Mouse (Mus musculus) liver, embryonic 13.5 days (tissue): ENCODE data around the gene Lrrc8c. TPM values are rescaled to one million over a fixed set of nuclear protein-coding genes. Genes with fewer than 3 reads are reported as not detected.

ENCODE experiments used
- ATAC-seq: fragments of 200-750 bp; cut with Nextera tagmentation; 2 replicates; pipeline ENCODE4 v1.8.0; 2017; ENCODE audit warnings: low read depth, mild to moderate bottlenecking, moderate number of reproducible peaks, moderate library complexity
- DNase-seq: peaks from one replicate; pipeline ENCODE4 v3.0.0; 2022
- H3K27ac ChIP-seq: fragments of 300-500 bp; sonication (generic); 2 replicates; pipeline ENCODE4 v1.5.1; 2015; ENCODE audit warnings: moderate library complexity, mild to moderate bottlenecking, inconsistent platforms
- H3K27me3 ChIP-seq: fragments of 300-500 bp; sonication (generic); 2 replicates; pipeline ENCODE4 v1.6.1; 2015; ENCODE audit warnings: mild to moderate bottlenecking, inconsistent platforms
- H3K36me3 ChIP-seq: fragments of 300-500 bp; sonication (generic); 2 replicates; pipeline ENCODE4 v1.6.1; 2015; ENCODE audit warnings: mild to moderate bottlenecking, inconsistent platforms
- H3K4me1 ChIP-seq: fragments of 300-500 bp; sonication (generic); replicated peaks from 2 replicates; pipeline ENCODE4 v1.6.1; 2015; ENCODE audit warnings: inconsistent platforms
- H3K4me2 ChIP-seq: fragments of 300-500 bp; sonication (generic); 2 replicates; pipeline ENCODE4 v1.6.1; 2015; ENCODE audit warnings: inconsistent platforms, mild to moderate bottlenecking, moderate library complexity
- H3K4me3 ChIP-seq: fragments of 300-500 bp; sonication (generic); replicated peaks from 2 replicates; pipeline ENCODE4 v1.5.1; 2015; ENCODE audit warnings: mild to moderate bottlenecking, inconsistent platforms
- H3K9ac ChIP-seq: fragments of 300-500 bp; sonication (generic); 2 replicates; pipeline ENCODE4 v1.6.1; 2015; ENCODE audit warnings: mild to moderate bottlenecking, inconsistent platforms
- H3K9me3 ChIP-seq: fragments of 300-500 bp; sonication (generic); replicated peaks from 2 replicates; pipeline ENCODE4 v1.6.1; 2016; ENCODE audit warnings: inconsistent platforms
- WGBS: fragments of 180-500 bp; shearing (Covaris S2); methylation state at CpG from one replicate; pipeline ENCODE4 v1.1.7; 2015; ENCODE audit not compliant: insufficient replicate concordance; 5-methylcytosine and 5-hydroxymethylcytosine counted together
- polyA plus RNA-seq: library from polyadenylated mRNA; unstranded; fragments of >200 nt; fragmentation: Nextera tagmentation; extraction: Ambion mirVana; gene quantifications from 2 replicates; pipeline ENCODE4 v1.2.1, GENCODE M21; 2015

Gene Lrrc8c
- polyA plus RNA-seq, 1 experiment from 2014 or later = 17.5 TPM

DNA sequence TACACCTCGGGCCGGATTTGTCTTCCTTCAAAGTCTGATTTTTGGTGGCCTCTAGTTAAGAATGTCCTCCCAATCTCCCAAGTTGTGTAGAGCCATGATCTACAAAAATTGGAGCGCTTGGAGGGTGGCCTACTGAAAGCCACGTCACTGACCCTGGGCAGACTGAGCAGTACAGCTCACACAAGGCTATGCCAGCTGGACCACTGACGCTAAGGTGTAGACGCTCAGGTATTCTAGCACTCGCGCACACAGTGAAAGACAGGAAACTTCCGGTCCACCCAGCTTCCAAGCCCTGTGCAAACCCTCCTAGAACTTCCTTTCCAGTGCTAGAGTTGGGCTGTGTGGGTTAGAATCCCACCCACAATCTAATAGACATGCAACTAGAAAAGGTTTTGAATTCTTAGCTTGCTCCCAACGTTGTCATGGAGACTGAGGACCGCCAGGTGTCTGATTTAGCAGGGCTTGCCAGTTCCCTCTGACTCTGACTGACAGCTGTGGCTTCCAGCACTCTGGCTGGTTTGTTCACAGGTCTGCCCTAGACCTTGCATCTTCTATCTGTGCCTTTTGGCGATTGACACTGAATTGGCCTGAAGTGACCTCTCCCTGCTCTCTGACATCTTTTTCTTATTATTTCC lies 136.0 kb downstream of the Lrrc8c start:
- Histone ChIP-seq H3K4me2 (no peak overlapping the region), H3K36me3 (no peaks in the 10 kb centered on the region), H3K9me3 (no peaks in the 10 kb centered on the region), H3K9ac (no peak overlapping the region), H3K27ac (no peak overlapping the region), H3K4me3 (no peak overlapping the region), H3K27me3 (no peaks in the 10 kb centered on the region), H3K4me1 (peaks cover 18% of the 10 kb centered on the region)
- WGBS = 64% methylated on average over 12 of the region's 12 CpGs
- ATAC-seq (no peak), DNase-seq (no peak)

DNA sequence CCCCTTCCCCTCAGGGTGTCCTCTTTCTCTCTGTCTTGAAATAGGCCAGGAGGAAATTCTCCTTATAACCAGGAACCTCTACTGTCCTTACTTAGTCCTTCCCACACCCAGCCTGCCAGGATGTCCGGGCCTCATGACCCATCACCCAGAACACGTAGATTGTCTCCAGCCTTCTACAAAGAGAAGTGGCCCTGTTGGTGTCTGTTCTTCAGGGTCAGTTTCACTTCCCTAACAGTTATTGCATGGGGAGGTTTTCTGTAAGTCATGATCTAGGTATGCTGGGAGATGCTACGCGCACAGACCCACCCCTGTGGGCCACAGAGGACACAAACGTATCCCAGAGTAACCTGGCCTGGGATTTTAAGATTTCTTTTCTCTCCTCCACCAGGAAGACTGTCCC lies 142.7 kb downstream of the Lrrc8c start:
- no peaks in the 10 kb centered on the region for H3K36me3 ChIP-seq
- ATAC-seq = no peak
- no peaks in the 10 kb centered on the region for H3K27me3 ChIP-seq
- no peak overlapping the region for H3K9ac ChIP-seq
- no peaks in the 10 kb centered on the region for H3K4me1 ChIP-seq
- no peak overlapping the region for H3K27ac ChIP-seq
- no peak overlapping the region for H3K4me2 ChIP-seq
- WGBS = 62% methylated on average over 5 of the region's 5 CpGs
- no peak for DNase-seq
- no peak overlapping the region for H3K4me3 ChIP-seq
- no peaks in the 10 kb centered on the region for H3K9me3 ChIP-seq

Other genes starting within 250 kb of the Lrrc8c start
- gene Gm43302, start 225.7 kb upstream of the Lrrc8c start, polyA plus RNA-seq = not detected in 2 replicates
- 1.2 TPM in 2 replicates for gene Gbp6, start 225.7 kb upstream of the Lrrc8c start, polyA plus RNA-seq
- gene Lrrc8b, start 103.6 kb upstream of the Lrrc8c start, polyA plus RNA-seq = 4.1 and 5.7 TPM in 2 replicates
- gene Lrrc8d, start 180.6 kb downstream of the Lrrc8c start, polyA plus RNA-seq = 9.4 and 11.4 TPM in 2 replicates